Mouse (Mus musculus) urinary bladder, postnatal 36 days (tissue): ENCODE data around the gene Fam71e2.
"Not testable (repeated sequence)": the region's sequence is repeated elsewhere in the genome, so short reads cannot be mapped to it uniquely, and the experiment has no call there.

ENCODE experiments used
- DNase-seq, 2 experiments: peaks; one replicate each; pipeline ENCODE4 v3.0.0; 2022; ENCODE audit warnings: low spot score in 2 of 2, mixed read lengths in 1 of 2

Gene Fam71e2

DNA sequence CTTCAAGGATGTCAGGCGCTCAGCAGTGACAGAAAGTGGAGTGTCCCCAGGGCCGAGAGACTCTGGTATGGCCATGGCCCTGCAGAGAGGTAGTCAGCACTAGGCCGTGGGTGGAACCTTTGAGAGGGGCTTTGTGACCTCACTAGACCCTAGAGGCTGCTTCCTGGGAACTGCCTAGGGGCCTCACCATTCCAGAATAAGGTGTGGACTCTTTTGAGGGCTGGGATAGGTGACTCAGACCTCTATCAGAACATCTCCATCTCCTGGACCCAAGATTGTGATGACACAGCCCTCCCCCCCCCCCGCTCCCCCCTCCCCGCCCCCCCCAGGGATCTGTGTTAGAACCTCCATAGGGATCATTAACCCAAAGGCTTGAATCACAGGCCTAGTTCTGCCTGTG, at the start of gene Fam71e2:
Gene Fam71e2 (minus strand): TSS at position 101 of the 400 bp plus-strand sequence.
- DNase-seq = no peak

DNA sequence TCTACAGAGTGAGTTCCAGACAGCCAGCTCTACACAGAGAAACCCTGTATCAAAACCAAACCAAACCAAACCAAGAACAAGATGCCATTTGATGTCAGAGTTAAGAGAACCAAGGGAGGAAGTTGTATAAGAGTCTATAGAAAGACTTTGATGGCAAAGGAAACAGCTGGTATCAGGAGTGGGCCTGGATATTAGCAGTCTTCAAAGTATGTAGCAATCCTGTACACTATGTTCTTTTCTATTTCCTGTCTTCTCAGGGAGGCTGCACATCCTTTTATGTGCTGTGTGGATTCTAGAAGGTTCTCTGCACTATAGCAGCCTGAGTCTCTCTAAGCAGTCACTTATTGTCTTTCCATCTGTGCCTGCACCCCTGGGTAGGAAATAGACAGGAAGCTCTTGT, 45.5 kb upstream of the Fam71e2 start:
- DNase-seq = no peak

GRCm38 (mm10) chr7:4813105-4813791, 42.1 kb upstream of the Fam71e2 start:
- no peak for DNase-seq

- DNase-seq = peak; percentile 96 to 97
These were observed 41.4 kb upstream of the Fam71e2 start, which contains the start of gene Ube2s for GRCm38 (mm10) chr7:4812303-4813104. Gene Ube2s (minus strand): TSS chr7:4812590.

DNA sequence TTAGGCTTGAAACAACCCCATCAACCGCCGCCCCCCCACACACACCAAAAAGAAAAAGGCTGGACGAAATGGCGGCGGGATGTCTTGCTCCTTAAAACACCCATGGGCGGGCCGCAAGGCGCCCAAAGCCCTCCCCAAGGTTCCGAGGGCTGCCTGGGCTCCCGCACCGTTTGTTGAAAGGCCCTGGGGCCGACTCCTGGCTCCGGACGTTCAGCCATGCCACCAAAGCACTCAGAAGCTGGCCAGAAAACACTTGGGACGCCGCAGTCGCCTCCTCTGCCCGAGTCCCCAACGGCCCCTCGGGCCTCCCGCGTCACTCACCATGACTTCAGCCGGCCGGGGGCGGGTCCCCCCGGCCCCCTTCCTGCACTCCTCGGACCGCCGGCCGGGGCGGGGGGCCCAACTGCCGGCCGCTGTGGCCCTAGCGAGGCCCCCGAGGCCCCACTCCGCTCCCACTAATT, 40.8 kb upstream of the Fam71e2 start:
- peak in 1 of 2 experiments; percentile 41 for DNase-seq

DNA sequence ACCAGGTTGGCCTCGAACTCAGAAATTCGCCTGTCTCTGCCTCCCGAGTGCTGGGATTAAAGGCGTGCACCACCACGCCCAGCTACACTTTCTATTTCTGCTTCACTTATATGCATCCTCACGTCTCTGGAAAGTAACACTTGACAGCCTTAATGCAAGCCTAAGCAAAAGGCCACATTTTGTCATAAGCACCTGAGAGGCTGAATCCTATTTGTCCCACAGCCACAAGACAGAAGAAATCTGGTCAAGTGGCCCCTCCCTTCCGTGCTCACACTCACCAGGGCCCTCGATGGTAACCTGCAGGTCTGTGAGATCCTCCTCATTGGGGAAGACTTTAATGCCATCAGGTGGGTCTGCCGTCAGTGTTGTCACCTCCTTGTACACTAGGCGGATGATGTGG, 40.0 kb upstream of the Fam71e2 start:
- DNase-seq = not testable (repeated sequence)

DNA sequence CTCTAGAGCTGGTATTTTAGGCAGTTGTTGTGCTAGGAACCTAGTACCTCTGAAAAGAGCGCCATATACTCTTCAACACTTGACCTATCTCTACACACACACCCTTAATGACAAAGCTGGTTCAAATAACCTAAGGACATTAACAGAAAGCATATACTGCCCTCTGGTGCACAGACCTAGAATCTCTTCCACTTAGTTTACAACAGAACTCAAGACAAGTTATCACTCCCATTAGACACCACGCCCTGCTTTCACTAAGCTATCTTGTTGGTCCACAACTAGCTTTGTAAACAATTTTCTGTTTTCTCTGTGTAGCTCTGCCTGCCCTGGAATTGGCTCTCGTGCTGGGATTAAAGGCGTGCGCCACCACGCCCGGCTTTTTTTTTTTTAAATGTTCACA, 35.6 kb upstream of the Fam71e2 start:
- DNase-seq = no peak

GRCm38 (mm10) chr7:4802247-4802646, 31.1 kb upstream of the Fam71e2 start:
- DNase-seq = no peak

DNA sequence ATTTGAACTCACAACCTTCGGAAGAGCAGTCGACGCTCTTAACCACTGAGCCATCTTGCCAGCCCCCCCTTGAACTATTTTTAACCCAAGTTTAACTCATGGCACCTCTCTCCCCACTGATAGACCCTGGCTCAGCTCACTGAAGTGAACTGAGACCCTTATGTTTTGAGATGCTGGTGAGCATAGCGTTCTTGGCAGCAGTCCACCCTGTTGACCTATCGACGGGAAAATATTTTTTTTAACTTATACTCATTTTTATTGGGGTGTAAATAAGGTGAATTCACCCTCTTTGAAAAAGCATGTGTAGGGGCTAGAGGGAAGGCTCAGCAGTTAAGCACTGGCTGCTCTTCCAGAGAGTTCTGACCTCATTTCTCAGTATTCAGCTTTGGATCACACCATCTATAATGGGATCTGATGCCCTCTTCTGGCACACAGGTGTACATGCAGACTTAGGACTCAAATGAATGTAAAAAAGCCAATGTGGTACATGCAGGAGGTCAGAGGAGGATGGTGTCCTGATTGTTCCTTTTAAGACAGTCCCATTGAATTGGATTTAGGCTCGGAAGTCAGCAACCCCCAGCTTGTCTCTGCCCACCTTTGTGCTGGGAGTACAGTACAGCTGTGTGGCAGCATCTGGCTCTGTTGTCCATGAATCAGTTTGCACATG, 24.8 kb upstream of the Fam71e2 start:
- DNase-seq = no peak

GRCm38 (mm10) chr7:4794631-4795168, 23.6 kb upstream of the Fam71e2 start:
- DNase-seq = no peak

DNA sequence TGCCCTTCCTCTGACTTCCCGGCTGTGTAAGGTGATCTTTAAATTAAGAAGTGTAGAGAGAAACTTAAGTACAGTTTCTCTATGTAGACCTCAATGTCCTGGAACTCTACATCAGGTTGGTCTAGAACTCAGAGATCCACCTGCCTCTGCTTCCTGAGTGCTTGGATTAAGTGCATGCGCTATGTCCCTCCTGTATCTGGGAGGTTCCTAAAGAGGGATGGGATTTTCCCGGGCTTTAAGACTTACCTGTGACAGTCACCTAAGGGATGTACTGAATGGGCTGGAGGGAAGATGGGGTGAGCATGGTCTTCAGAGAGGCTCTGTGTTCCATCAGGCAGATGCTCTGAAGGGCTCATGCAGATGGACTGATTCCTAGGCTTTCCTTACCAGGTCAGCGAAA, 22.6 kb upstream of the Fam71e2 start:
- DNase-seq = no peak

DNA sequence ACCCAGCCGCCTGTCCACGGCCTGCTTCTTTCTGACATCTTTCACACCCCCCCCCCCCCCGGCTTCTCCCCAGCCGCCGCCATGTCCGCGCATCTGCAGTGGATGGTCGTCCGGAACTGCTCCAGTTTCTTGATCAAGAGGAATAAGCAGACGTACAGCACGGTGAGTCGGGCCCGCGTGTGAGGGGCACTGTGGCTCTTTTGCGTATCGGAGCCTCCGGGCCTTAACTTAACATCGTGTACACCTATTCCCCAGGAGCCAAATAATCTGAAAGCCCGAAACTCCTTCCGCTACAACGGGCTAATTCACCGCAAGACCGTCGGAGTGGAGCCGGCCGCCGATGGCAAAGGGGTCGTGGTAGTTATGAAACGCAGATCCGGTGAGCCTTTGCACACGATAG, 22.1 kb upstream of the Fam71e2 start:
- DNase-seq = not testable (repeated sequence)

DNA sequence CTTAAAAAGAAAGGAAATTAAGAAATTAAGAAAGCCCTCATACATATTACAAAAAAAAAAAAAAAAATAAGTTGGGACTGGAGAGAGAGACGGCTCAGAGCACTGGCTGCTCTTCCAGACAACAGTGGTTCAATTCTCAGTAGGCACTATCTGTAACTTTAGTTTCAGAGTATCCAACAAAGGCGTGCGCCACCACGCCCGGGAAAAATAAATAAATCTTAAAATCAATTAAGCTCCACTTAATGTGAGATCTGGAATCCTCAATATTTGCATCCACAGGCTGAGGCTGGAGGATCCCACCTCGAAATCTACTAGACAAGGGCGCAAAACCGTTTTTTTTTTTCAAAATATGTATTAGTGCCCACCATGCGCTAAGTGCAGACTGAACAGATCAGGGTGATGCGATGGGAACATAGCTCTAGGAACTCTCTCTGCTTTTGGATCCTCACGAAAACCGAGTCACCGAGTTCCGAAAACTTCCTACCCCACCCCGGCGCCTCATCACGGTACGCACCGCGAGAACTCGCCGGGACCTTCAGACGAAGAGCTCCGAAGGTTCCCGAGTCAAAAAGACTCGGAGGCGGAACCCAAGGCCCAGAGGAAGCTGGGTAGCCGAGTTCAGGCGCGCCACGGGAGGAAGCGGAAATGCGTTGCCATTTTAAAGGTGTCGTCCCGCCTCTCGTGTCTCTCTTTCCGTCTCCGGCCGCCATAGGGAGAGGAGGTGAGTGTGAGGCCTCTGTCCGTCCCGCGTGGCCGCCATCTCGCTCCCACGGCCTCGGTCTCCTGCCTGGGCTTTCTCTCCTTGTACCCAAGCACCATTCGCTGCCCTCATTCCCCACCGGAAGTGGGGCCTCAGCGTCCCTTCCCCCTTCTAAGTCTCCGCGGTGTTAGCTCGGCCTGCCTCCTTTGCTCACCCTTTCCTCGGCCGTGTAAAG, 21.4 kb upstream of the Fam71e2 start, which contains the start of gene Rpl28:
Gene Rpl28 (plus strand): TSS at position 597 of the 935 bp plus-strand sequence.
- peak; percentile 90 to 96 for DNase-seq

DNA sequence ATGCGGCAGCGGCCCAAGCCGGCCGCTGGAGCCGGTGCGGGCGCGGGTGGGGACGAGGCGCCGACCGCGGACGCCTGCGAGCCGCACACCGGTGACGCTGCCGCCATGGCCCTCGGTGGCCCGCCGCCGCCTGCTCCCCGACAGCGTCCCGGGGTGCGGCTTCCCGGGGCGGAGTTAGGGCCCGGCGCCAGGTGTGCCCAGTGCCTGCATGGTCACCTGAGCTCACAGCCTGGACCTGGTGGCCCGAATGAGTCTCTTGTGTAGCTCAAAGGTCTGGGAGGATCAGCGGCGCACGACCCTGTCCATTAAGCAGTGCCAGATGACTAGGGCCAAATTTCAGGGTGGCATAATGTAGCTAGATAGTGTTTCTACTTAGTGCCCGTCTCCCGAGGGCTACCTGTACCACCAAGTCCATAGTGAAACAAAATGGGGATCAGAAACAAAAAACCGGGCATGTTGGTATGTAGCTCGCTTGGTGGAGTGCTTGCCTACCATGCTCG, 18.4 kb upstream of the Fam71e2 start, which contains the start of gene Tmem238:
Gene Tmem238 (minus strand): TSS at position 221 of the 500 bp plus-strand sequence.
- DNase-seq = peak; percentile 70 to 78

DNA sequence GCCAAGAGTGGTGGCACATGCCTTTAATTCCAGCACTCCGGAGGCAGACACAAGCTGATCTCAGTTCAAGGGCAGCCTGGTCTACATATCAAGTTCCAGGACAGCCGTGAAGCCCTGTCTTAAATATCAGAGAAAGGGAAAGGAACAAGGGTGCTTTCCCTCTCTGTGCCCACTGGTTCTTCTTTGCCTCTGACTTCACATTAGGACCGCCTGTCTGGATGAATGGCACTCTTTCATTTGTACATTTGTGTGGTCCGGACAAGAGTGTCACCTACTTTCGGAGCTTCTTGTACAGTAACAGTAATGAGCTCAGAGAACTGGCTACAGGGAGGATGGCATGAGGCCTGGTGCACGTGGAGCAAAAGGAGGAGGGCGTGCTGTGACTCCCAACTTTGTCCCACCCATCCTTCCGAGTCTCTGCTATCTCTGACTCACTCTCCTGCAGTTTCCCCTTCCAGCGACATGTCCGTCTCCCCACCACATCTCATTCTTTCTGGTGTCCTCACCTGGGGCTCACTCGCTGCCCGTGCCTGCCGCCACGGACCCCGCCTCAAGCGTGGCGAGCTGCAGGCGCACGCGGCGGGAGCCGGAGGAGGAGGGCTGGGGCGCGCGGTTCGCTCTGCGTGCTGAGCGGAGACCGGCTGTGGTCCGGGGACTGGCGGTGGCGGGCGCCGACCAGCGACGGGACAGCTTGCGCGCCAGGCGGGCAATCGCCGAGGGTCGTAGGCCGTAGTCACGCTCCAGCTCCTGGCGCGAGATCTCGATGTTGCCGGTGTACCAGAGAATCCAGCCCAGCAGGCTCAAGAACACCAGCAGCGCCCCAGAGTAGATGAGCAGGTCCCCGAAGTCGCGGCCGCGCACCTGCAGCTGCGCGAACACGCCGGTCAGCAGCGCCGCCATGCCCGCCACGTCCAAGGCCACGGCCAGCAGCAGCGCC, 17.7 kb upstream of the Fam71e2 start:
- peak; percentile 50 to 59 for DNase-seq

DNA sequence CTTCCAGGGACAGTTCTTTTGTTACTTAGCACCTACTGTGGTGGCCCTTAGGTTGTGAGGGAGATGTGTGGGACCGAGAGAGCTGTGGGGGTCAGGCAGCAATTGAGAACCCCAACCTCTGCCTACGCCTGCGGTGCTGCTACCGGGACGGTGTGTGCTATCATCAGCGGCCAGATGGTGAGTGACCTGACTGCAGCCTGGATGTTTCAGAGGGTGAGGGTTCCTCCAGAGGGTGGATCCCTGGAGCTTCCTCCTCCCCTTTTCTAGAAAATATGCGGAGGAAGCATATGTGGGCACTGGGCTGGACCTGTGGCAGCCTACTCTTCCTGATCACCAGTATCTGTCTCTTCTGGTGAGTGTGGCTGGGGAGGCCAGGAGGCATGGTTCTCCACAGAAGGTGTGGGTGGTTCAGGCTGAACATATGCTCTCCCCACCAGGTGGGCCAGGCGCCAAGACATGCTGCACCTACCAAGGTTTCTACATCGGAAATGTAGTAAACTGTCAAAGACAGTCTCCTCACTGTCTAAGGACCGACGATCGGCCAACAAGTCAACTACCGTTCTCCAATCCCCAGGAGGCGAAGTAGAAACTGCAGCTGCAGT, 12.7 kb upstream of the Fam71e2 start:
- DNase-seq = no peak

DNA sequence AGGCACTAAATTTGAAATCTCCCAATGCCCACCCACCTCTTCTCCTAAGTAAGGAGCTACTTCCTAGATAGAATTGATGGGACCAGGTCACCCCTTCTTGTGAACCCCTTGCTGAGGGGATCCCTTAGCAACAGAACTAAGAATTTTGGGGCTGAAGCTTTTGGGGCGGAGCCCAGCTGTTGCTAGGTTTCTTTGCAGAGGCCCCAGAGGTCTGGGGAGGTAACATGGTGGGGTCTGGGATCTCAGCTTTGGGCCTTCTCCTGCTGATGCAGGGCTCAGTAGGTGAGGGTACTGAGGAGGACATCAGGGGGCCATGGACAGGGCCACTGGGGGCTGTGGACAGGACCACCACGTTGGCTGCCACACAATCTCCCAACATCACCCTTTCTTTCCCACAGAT, 11.7 kb upstream of the Fam71e2 start, which contains the start of the genes Il11 and Tmem190:
Gene Il11 (minus strand): TSS at position 101 of the 400 bp plus-strand sequence.
Gene Tmem190 (plus strand): TSS at position 179 of the 400 bp plus-strand sequence.
- no peak for DNase-seq

GRCm38 (mm10) chr7:4782130-4782529, 11.0 kb upstream of the Fam71e2 start:
- DNase-seq = no peak

DNA sequence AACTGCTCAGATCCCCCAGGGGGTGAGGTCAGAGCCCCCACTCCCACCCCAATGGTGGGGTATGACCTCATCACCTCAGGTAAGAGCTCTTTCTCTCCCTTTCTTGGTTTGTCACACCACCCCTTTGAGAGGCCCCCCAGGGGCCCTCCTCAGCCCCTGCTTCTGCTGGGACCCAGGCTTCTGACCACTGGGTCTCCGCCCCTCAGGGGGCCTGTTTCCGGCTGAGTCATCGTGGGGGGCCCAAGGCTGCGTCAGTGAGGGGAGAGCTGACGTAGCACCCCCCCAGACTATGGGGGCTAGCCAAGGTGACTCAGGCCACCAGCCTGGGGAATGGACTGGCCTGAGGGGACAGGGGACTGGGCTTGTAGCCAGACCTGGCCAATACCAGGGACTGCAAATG, 8.8 kb upstream of the Fam71e2 start:
- no peak for DNase-seq
